Mouse (Mus musculus) urinary bladder, postnatal 25 days (tissue): ENCODE data around the gene Rnf121.
"Not testable (repeated sequence)": the region's sequence is repeated elsewhere in the genome, so short reads cannot be mapped to it uniquely, and the experiment has no call there.

Experiments
- DNase-seq: peaks from one replicate; pipeline ENCODE4 v3.0.0; 2022; ENCODE audit warnings: low spot score

Rnf121 gene

GRCm38 (mm10) chr7:102064655-102065045 lies 619 bp downstream of the Rnf121 start:
- DNase-seq: no peak

- DNase-seq: no peak
Measured at GRCm38 (mm10) chr7:102063891-102064290, 1.4 kb downstream of the Rnf121 start.

GRCm38 (mm10) chr7:102062203-102062602 lies 3.1 kb downstream of the Rnf121 start:
- no peak for DNase-seq

GRCm38 (mm10) chr7:102061353-102061752 lies 3.9 kb downstream of the Rnf121 start:
- no peak for DNase-seq

GRCm38 (mm10) chr7:102048524-102048923 lies 16.7 kb downstream of the Rnf121 start:
- DNase-seq: not testable (repeated sequence)

- no peak for DNase-seq
Measured at GRCm38 (mm10) chr7:102042314-102042713, 23.0 kb downstream of the Rnf121 start.

- no peak for DNase-seq
Measured at GRCm38 (mm10) chr7:102037318-102037717, 28.0 kb downstream of the Rnf121 start.

- DNase-seq: no peak
Measured at GRCm38 (mm10) chr7:102035534-102035933, 29.7 kb downstream of the Rnf121 start.

GRCm38 (mm10) chr7:102034904-102035303 lies 30.4 kb downstream of the Rnf121 start:
- no peak for DNase-seq

- DNase-seq: no peak
Measured at GRCm38 (mm10) chr7:102025187-102026119, 39.8 kb downstream of the Rnf121 start.

- no peak for DNase-seq
Measured at GRCm38 (mm10) chr7:102023821-102024220, 41.4 kb downstream of the Rnf121 start.

- not testable (repeated sequence) for DNase-seq
Measured at GRCm38 (mm10) chr7:102020934-102021333, 44.3 kb downstream of the Rnf121 start.

- DNase-seq: no peak
Measured at GRCm38 (mm10) chr7:102019362-102019761, 45.9 kb downstream of the Rnf121 start.

- DNase-seq: no peak
Measured at GRCm38 (mm10) chr7:102018590-102018989, 46.7 kb downstream of the Rnf121 start, which contains the start of gene Il18bp. TSS of gene Il18bp (minus strand) at chr7:102018690.

GRCm38 (mm10) chr7:102018034-102018433 lies 47.2 kb downstream of the Rnf121 start:
- DNase-seq: no peak

- DNase-seq: no peak
Measured at GRCm38 (mm10) chr7:102017452-102017851, 47.8 kb downstream of the Rnf121 start.

- no peak for DNase-seq
Measured at GRCm38 (mm10) chr7:102016936-102017335, 48.3 kb downstream of the Rnf121 start.

GRCm38 (mm10) chr7:102014995-102015394 lies 50.3 kb downstream of the Rnf121 start:
- DNase-seq: no peak

GRCm38 (mm10) chr7:102013416-102013815 lies 51.9 kb downstream of the Rnf121 start:
- DNase-seq: no peak

- DNase-seq: no peak
Measured at GRCm38 (mm10) chr7:102011855-102012254, 53.4 kb downstream of the Rnf121 start.

- DNase-seq: no peak
Measured at GRCm38 (mm10) chr7:102006520-102006919, 58.7 kb downstream of the Rnf121 start.

- DNase-seq: peak; percentile 13
Measured at GRCm38 (mm10) chr7:102000921-102001630, 64.2 kb downstream of the Rnf121 start.

GRCm38 (mm10) chr7:102000296-102000695 lies 65.0 kb downstream of the Rnf121 start:
- DNase-seq: no peak
